Mouse (Mus musculus) MEL (cell line): ENCODE results near the gene Asb16. TPM values are rescaled to one million over a fixed set of nuclear protein-coding genes. Genes with fewer than 3 reads are reported as not detected.

ENCODE experiments used
- DNase-seq: peaks from one replicate; pipeline ENCODE4 v3.0.0; 2011; ENCODE audit warnings: low read depth, low spot score
- H3K27ac ChIP-seq: 2 replicates; pipeline ENCODE4 v1.5.1; 2012; ENCODE audit warnings: low read depth, mild to moderate bottlenecking, control low read depth, low read length, moderate library complexity; ENCODE audit not compliant: control insufficient read depth
- H3K27me3 ChIP-seq, 2 experiments: fragments of 150-350 bp in 1 of 2; sonication (generic) in 1 of 2; 2 replicates each; pipeline ENCODE4 v1.6.1; 2012; ENCODE audit warnings: low read length in 2 of 2, mild to moderate bottlenecking in 2 of 2, improper control_type of control experiment in 1 of 2, moderate library complexity in 1 of 2; ENCODE audit not compliant: insufficient read depth in 2 of 2, control insufficient read depth in 1 of 2
- H3K36me3 ChIP-seq, 2 experiments: 2 replicates each; pipeline ENCODE4 v1.6.1; 2012 to 2014; ENCODE audit warnings: low read length in 2 of 2, improper control_type of control experiment in 1 of 2, inconsistent platforms in 1 of 2, mild to moderate bottlenecking in 1 of 2; ENCODE audit not compliant: insufficient read depth in 2 of 2, control insufficient read depth in 1 of 2
- H3K4me1 ChIP-seq, 2 experiments: fragments of 150-350 bp in 1 of 2; sonication (generic) in 1 of 2; 2 replicates each; pipeline ENCODE4 v1.6.1; 2012; ENCODE audit warnings: low read length in 2 of 2, improper control_type of control experiment in 1 of 2, mild to moderate bottlenecking in 1 of 2; ENCODE audit not compliant: insufficient read depth in 2 of 2, control insufficient read depth in 1 of 2
- H3K4me3 ChIP-seq, 2 experiments: fragments of 150-350 bp in 1 of 2; sonication (generic) in 1 of 2; 2 replicates each; pipeline ENCODE4 v1.5.1; 2012; ENCODE audit warnings: low read depth in 2 of 2, low read length in 2 of 2, mild to moderate bottlenecking in 2 of 2, moderate library complexity in 2 of 2, control low read depth in 1 of 2, improper control_type of control experiment in 1 of 2; ENCODE audit not compliant: control insufficient read depth in 1 of 2, insufficient read depth in 1 of 2
- H3K79me2 ChIP-seq: 2 replicates; pipeline ENCODE4 v1.6.1; 2012; ENCODE audit warnings: mild to moderate bottlenecking, low read length, moderate library complexity; ENCODE audit not compliant: control insufficient read depth, poor library complexity, insufficient read depth
- H3K9ac ChIP-seq: 2 replicates; pipeline ENCODE4 v1.6.1; 2012; ENCODE audit warnings: low read depth, mild to moderate bottlenecking, control low read depth, low read length, moderate library complexity; ENCODE audit not compliant: control insufficient read depth, poor library complexity, severe bottlenecking
- H3K9me3 ChIP-seq: fragments of 150-350 bp; sonication (generic); replicated peaks from 2 replicates; pipeline ENCODE4 v1.6.1; 2012; ENCODE audit warnings: mild to moderate bottlenecking, low read length, improper control_type of control experiment, moderate library complexity; ENCODE audit not compliant: insufficient read depth
- BHLHE40 ChIP-seq: IDR thresholded peaks from 2 replicates; pipeline ENCODE4 v1.6.1; 2012; ENCODE audit warnings: low read depth, mild to moderate bottlenecking, inconsistent platforms, low read length, improper control_type of control experiment, borderline replicate concordance
- CHD1 ChIP-seq: IDR thresholded peaks from 2 replicates; pipeline ENCODE4 v1.6.1; 2012; ENCODE audit warnings: low read depth, mild to moderate bottlenecking, inconsistent platforms, low read length, improper control_type of control experiment
- CHD2 ChIP-seq: IDR thresholded peaks from 2 replicates; pipeline ENCODE4 v1.6.1; 2011; ENCODE audit warnings: low read length, improper control_type of control experiment
- CTCF ChIP-seq, 3 experiments: IDR thresholded peaks in 2 of 3; conservative IDR thresholded peaks in 1 of 3; 2 replicates each; pipeline ENCODE4 v1.5.1; 2011 to 2012; ENCODE audit warnings: low read length in 3 of 3, low read depth in 2 of 3, mild to moderate bottlenecking in 2 of 3, improper control_type of control experiment in 1 of 3, inconsistent platforms in 1 of 3, mixed read lengths in 1 of 3, moderate library complexity in 1 of 3; ENCODE audit not compliant: control insufficient read depth in 1 of 3, insufficient read depth in 1 of 3, poor library complexity in 1 of 3, severe bottlenecking in 1 of 3
- E2F4 ChIP-seq: IDR thresholded peaks from 2 replicates; pipeline ENCODE4 v1.6.1; 2011; ENCODE audit warnings: low read depth, low read length, improper control_type of control experiment, borderline replicate concordance
- ELF1 ChIP-seq: IDR thresholded peaks from 2 replicates; pipeline ENCODE4 v1.6.1; 2014; ENCODE audit warnings: low read depth, mild to moderate bottlenecking, inconsistent platforms, low read length, improper control_type of control experiment, moderate library complexity
- ETS1 ChIP-seq: IDR thresholded peaks from 2 replicates; pipeline ENCODE4 v1.6.1; 2012; ENCODE audit warnings: low read depth, mild to moderate bottlenecking, inconsistent platforms, low read length, improper control_type of control experiment, moderate library complexity
- GABPA ChIP-seq: IDR thresholded peaks from 2 replicates; pipeline ENCODE4 v1.6.1; 2012; ENCODE audit warnings: low read depth, mild to moderate bottlenecking, inconsistent platforms, low read length, improper control_type of control experiment, moderate library complexity
- GATA1 ChIP-seq: IDR thresholded peaks from 2 replicates; pipeline ENCODE4 v1.6.1; 2011; ENCODE audit warnings: low read depth, low read length, improper control_type of control experiment
- HCFC1 ChIP-seq: IDR thresholded peaks from 2 replicates; pipeline ENCODE4 v1.6.1; 2012; ENCODE audit warnings: low read depth, mild to moderate bottlenecking, inconsistent platforms, low read length, improper control_type of control experiment, moderate library complexity
- JUND ChIP-seq: IDR thresholded peaks from 2 replicates; pipeline ENCODE4 v1.6.1; 2011; ENCODE audit warnings: low read depth, mild to moderate bottlenecking, improper control_type of control experiment, low read length
- KAT2A ChIP-seq: conservative IDR thresholded peaks from 2 replicates; pipeline ENCODE4 v1.6.1; 2012; ENCODE audit warnings: low read depth, low read length, improper control_type of control experiment, inconsistent platforms
- MAFK ChIP-seq: IDR thresholded peaks from 2 replicates; pipeline ENCODE4 v1.6.1; 2011; ENCODE audit warnings: low read depth, mild to moderate bottlenecking, low read length, improper control_type of control experiment, borderline replicate concordance
- MAX ChIP-seq: IDR thresholded peaks from 2 replicates; pipeline ENCODE4 v1.6.1; 2011; ENCODE audit warnings: low read length, improper control_type of control experiment
- MAZ ChIP-seq: IDR thresholded peaks from 2 replicates; pipeline ENCODE4 v1.6.1; 2012; ENCODE audit warnings: low read depth, mild to moderate bottlenecking, inconsistent platforms, low read length, improper control_type of control experiment
- MEF2A ChIP-seq: IDR thresholded peaks from 2 replicates; pipeline ENCODE4 v1.6.1; 2014; ENCODE audit warnings: low read depth, mild to moderate bottlenecking, inconsistent platforms, low read length, improper control_type of control experiment; ENCODE audit not compliant: poor library complexity, insufficient replicate concordance, severe bottlenecking; ENCODE audit errors: extremely low read depth
- MXI1 ChIP-seq: IDR thresholded peaks from 2 replicates; pipeline ENCODE4 v1.6.1; 2011; ENCODE audit warnings: mild to moderate bottlenecking, low read depth, low read length, improper control_type of control experiment
- MYB ChIP-seq: IDR thresholded peaks from 2 replicates; pipeline ENCODE4 v1.6.1; 2011; ENCODE audit warnings: mild to moderate bottlenecking, low read depth, low read length, improper control_type of control experiment
- MYC ChIP-seq: IDR thresholded peaks from 2 replicates; pipeline ENCODE4 v1.6.1; 2011; ENCODE audit warnings: low read depth, mild to moderate bottlenecking, low read length, improper control_type of control experiment, moderate library complexity
- NELFE ChIP-seq: IDR thresholded peaks from 2 replicates; pipeline ENCODE4 v1.6.1; 2011; ENCODE audit warnings: low read depth, low read length, improper control_type of control experiment
- NRF1 ChIP-seq: IDR thresholded peaks from 2 replicates; pipeline ENCODE4 v1.6.1; 2014; ENCODE audit warnings: low read depth, mild to moderate bottlenecking, inconsistent platforms, low read length, improper control_type of control experiment, moderate library complexity; ENCODE audit not compliant: poor library complexity, insufficient read depth, severe bottlenecking
- POLR2A ChIP-seq, 2 experiments: IDR thresholded peaks; 2 replicates each; pipeline ENCODE4 v1.6.1; 2011 to 2012; ENCODE audit warnings: low read length in 2 of 2, mild to moderate bottlenecking in 2 of 2, control low read depth in 1 of 2, improper control_type of control experiment in 1 of 2, low read depth in 1 of 2, moderate library complexity in 1 of 2; ENCODE audit not compliant: control insufficient read depth in 1 of 2, insufficient read depth in 1 of 2, poor library complexity in 1 of 2
- POLR2AphosphoS2 ChIP-seq: IDR thresholded peaks from 2 replicates; pipeline ENCODE4 v1.6.1; 2011; ENCODE audit warnings: low read length, improper control_type of control experiment
- POLR2AphosphoS5 ChIP-seq: IDR thresholded peaks from 2 replicates; pipeline ENCODE4 v1.6.1; 2012; ENCODE audit warnings: low read depth, borderline replicate concordance, mild to moderate bottlenecking, inconsistent platforms, low read length, moderate library complexity, mixed read lengths
- RAD21 ChIP-seq: IDR thresholded peaks from 2 replicates; pipeline ENCODE4 v1.6.1; 2011; ENCODE audit warnings: mild to moderate bottlenecking, low read depth, low read length, improper control_type of control experiment
- RCOR1 ChIP-seq: IDR thresholded peaks from 2 replicates; pipeline ENCODE4 v1.6.1; 2012; ENCODE audit warnings: low read depth, mild to moderate bottlenecking, inconsistent platforms, low read length, improper control_type of control experiment
- SIN3A ChIP-seq: IDR thresholded peaks from 2 replicates; pipeline ENCODE4 v1.6.1; 2012; ENCODE audit warnings: low read length, improper control_type of control experiment, inconsistent platforms
- SMC3 ChIP-seq: IDR thresholded peaks from 2 replicates; pipeline ENCODE4 v1.6.1; 2011; ENCODE audit warnings: low read depth, low read length, improper control_type of control experiment
- TAL1 ChIP-seq: IDR thresholded peaks from 2 replicates; pipeline ENCODE4 v1.6.1; 2012; ENCODE audit warnings: mild to moderate bottlenecking, inconsistent platforms, low read length, moderate library complexity, mixed read lengths
- TCF12 ChIP-seq: IDR thresholded peaks from 2 replicates; pipeline ENCODE4 v1.6.1; 2014; ENCODE audit warnings: low read depth, mild to moderate bottlenecking, inconsistent platforms, low read length, improper control_type of control experiment, moderate library complexity
- UBTF ChIP-seq: IDR thresholded peaks from 2 replicates; pipeline ENCODE4 v1.6.1; 2012; ENCODE audit warnings: low read depth, mild to moderate bottlenecking, inconsistent platforms, low read length, improper control_type of control experiment, moderate library complexity, borderline replicate concordance; ENCODE audit not compliant: insufficient read depth
- USF1 ChIP-seq: IDR thresholded peaks from 2 replicates; pipeline ENCODE4 v1.6.1; 2014; ENCODE audit warnings: low read depth, mild to moderate bottlenecking, inconsistent platforms, low read length, improper control_type of control experiment, moderate library complexity
- USF2 ChIP-seq, 2 experiments: IDR thresholded peaks; 2 replicates each; pipeline ENCODE4 v1.6.1; 2011 to 2012; ENCODE audit warnings: improper control_type of control experiment in 2 of 2, low read length in 2 of 2, borderline replicate concordance in 1 of 2, inconsistent platforms in 1 of 2, low read depth in 1 of 2, mild to moderate bottlenecking in 1 of 2; ENCODE audit not compliant: insufficient read depth in 1 of 2
- ZC3H11A ChIP-seq: IDR thresholded peaks from 2 replicates; pipeline ENCODE4 v1.6.1; 2012; ENCODE audit warnings: low read depth, mild to moderate bottlenecking, inconsistent platforms, low read length, improper control_type of control experiment
- ZNF384 ChIP-seq: IDR thresholded peaks from 2 replicates; pipeline ENCODE4 v1.6.1; 2012; ENCODE audit warnings: low read depth, mild to moderate bottlenecking, inconsistent platforms, low read length, improper control_type of control experiment
- polyA plus RNA-seq, 2 experiments: library from polyadenylated mRNA; stranded (reverse) in 1 of 2; unstranded in 1 of 2; fragments of >175 nt in 1 of 2; fragments of >200 nt in 1 of 2; gene quantifications; 2 replicates each; pipeline versions ENCODE4 v1.2.1 to v1.2.4; 2012; ENCODE audit warnings: low replicate concordance in 2 of 2, low read depth in 1 of 2; ENCODE audit not compliant: insufficient read length in 2 of 2, insufficient read depth in 1 of 2, missing spikeins in 1 of 2
- total RNA-seq: library from RNA; depleted of rRNA; stranded (reverse); fragments of 300-350 nt; gene quantifications from 2 replicates; pipeline ENCODE4 v1.2.3, GENCODE M21; 2012

Gene Asb16
- total and polyA plus RNA-seq, 3 experiments: 4.4 to 8.5 TPM; not detected in 1

DNA sequence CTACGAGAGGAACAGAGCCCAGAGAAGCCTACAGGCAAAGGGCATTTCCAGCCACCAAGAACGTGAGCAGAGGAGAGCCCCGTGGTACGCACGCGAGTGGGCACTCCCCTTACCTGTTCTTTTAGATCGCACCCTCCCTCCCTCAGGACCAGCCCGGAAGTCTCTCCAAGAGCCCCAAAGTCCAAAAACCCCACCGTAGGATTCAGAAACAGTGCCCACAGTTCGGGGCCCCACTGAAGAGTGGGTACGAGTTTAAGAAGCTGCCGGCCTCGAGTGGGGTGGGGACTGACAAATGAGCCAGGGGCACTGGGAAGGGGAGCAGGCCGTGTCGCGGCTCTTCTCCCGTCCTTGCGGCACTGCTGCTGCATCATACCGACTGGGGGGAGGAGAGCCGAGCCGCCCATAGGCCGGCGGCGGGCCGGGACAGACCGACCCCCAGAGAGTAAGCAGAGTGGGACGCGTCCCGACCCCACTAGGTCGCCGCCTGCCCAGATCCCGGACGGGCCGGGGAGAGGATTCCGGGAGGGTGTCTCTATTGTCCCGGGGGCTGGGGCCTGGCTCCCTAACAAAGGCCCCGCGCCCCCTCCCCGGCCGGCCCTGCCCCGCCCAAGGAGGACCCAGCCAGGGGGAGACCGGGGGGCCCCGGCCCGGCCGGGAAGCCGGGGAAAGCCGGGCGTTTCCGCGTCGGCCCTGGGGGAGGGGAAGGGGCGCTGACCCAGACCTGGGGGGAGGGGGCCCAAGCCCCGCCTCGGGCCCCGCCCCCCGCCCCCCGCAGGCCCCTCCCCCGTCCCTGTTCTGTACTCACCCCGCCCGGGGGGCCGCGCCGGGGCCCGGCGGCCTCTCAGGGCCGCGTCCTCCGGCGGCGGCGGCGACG, 27.3 kb downstream of the Asb16 start:
- peak overlapping the region; percentile 76 for H3K27ac ChIP-seq
- DNase-seq: peak; percentile 71
- H3K4me1 ChIP-seq: peaks cover 2 to 14% of the 10 kb centered on the region in 2 experiments; a peak in 3 of 4 replicates
- H3K27me3 ChIP-seq: no peaks in the 10 kb centered on the region
- peaks cover 2 to 9% of the 10 kb centered on the region in 2 experiments; a peak in 3 of 4 replicates for H3K36me3 ChIP-seq
- H3K9me3 ChIP-seq: no peaks in the 10 kb centered on the region
- peak overlapping the region; percentile 77 to 84 for H3K4me3 ChIP-seq
- H3K79me2 ChIP-seq: peaks cover 24% of the 10 kb centered on the region
- H3K9ac ChIP-seq: peak overlapping the region; percentile 74
- TF ChIP-seq GABPA (no peak), RAD21 (no peak), TCF12 (no peak), MYC (0 out of 2 replicates have a peak, but pooled peaks have one; percentile 1), HCFC1 (peak; percentile 37), ZC3H11A (no peak), ETS1 (peak; percentile 12; the same call in 1 of the 2 replicates), RCOR1 (no peak), E2F4 (no peak), MAFK (no peak), GATA1 (no peak), POLR2AphosphoS5 (no peak), TAL1 (no peak), KAT2A (no peak), ELF1 (peak; percentile 44), MAZ (0 out of 2 replicates have a peak, but pooled peaks have one; percentile 25), NELFE (no peak; the same call in 1 of the 2 replicates), MYB (no peak), SMC3 (no peak), USF2 (IDR thresholded peaks at IDR 0.05; ENCODE audit: borderline replicate concordance in 1 of 2, insufficient read depth in 1 of 2, low read depth in 1 of 2, low read length in 2 of 2) (no peak), POLR2AphosphoS2 (peak; percentile 49; the same call in 1 of the 2 replicates), POLR2A (IDR thresholded peaks at IDR 0.05; ENCODE audit: control insufficient read depth in 1 of 2, insufficient read depth in 1 of 2, low read depth in 1 of 2, low read length in 2 of 2, poor library complexity in 1 of 2) (peak; percentile 20 to 32; a peak in 2 of 4 replicates), ZNF384 (no peak), CTCF (IDR thresholded peaks at IDR 0.05 in 2 of 3, conservative IDR thresholded peaks at IDR 0.05 in 1 of 3; ENCODE audit: control insufficient read depth in 1 of 3, insufficient read depth in 1 of 3, low read depth in 2 of 3, low read length in 3 of 3, poor library complexity in 1 of 3, severe bottlenecking in 1 of 3) (no peak), NRF1 (no peak), MEF2A (no peak), MXI1 (no peak; the same call in none of the 2 replicates), JUND (no peak), USF1 (no peak), CHD1 (peak; percentile 62; the same call in 1 of the 2 replicates), BHLHE40 (no peak), MAX (no peak), CHD2 (no peak), SIN3A (peak; percentile 60), UBTF (0 out of 2 replicates have a peak, but pooled peaks have one; percentile 39)
